ENCODE assay signal across 13 mouse cellular contexts in genomic region chr13:44580156-44580736, GRCm38 (mm10).
DNase-seq lines count a peak whose midpoint lies in the region; ATAC-seq and TF ChIP-seq lines count a peak whose summit lies in the region.
"Had no signal": no experiment of that assay in that cellular context is flagged by ENCODE, and none has a peak within 500 bp of the region (broad histone marks: within the 10 kb centered on the region; RNA-seq: fewer than 3 reads in every experiment).

No protein-coding gene starts in this region.

- H3K36me3 ChIP-seq in heart, embryonic 14.5 days (ENCODE audit: control insufficient read depth, insufficient read depth, low read length): no peaks in the 10 kb centered on the region
- no peaks in the 10 kb centered on the region for H3K36me3 ChIP-seq in midbrain, embryonic 12.5 days
- H3K36me3 ChIP-seq in midbrain, embryonic 10.5 days: no peaks in the 10 kb centered on the region
- no peaks in the 10 kb centered on the region for H3K36me3 ChIP-seq in limb, embryonic 14.5 days (ENCODE audit: control insufficient read depth, insufficient read depth, low read length)
- H3K36me3 ChIP-seq: hindbrain, embryonic 13.5 days; kidney, embryonic 15.5 days; liver, embryonic 13.5 days had no signal

- ATAC-seq in heart, embryonic 14.5 days (ENCODE audit: insufficient number of reproducible peaks, insufficient read depth, low FRiP score, low read depth): no peak
- 0 out of 2 replicates have a peak, but pooled peaks have one; percentile 47 for ATAC-seq in midbrain, embryonic 12.5 days (ENCODE audit: low FRiP score, low read depth)
- no peak for ATAC-seq in limb, embryonic 14.5 days (ENCODE audit: low FRiP score, low read depth)
- ATAC-seq: Patski had no signal

- H3K27me3 ChIP-seq in heart, embryonic 14.5 days (ENCODE audit: control insufficient read depth, insufficient read depth, low read length): no peaks in the 10 kb centered on the region
- peaks cover 15% of the 10 kb centered on the region for H3K27me3 ChIP-seq in midbrain, embryonic 12.5 days
- peaks cover 28% of the 10 kb centered on the region for H3K27me3 ChIP-seq in midbrain, embryonic 10.5 days (ENCODE audit: low read depth, poor library complexity, severe bottlenecking)
- no peaks in the 10 kb centered on the region for H3K27me3 ChIP-seq in limb, embryonic 14.5 days (ENCODE audit: control insufficient read depth, insufficient read depth, low read length)
- H3K27me3 ChIP-seq: Patski had no signal

- WGBS in heart, embryonic 14.5 days: 55% methylated on average over 15 of the region's 15 CpGs
- 41% methylated on average over 15 of the region's 15 CpGs for WGBS in midbrain, embryonic 12.5 days
- WGBS in midbrain, embryonic 10.5 days: 61% methylated on average over 15 of the region's 15 CpGs
- WGBS in limb, embryonic 14.5 days: 27% methylated on average over 15 of the region's 15 CpGs

- peak overlapping the region; percentile 63 to 64; a peak in 3 of 4 replicates for H3K27ac ChIP-seq in heart, embryonic 14.5 days (replicated peaks in 1 of 2; ENCODE audit: control insufficient read depth in 1 of 2, insufficient read depth in 1 of 2, low read depth in 2 of 2, low read length in 2 of 2)
- H3K27ac ChIP-seq in midbrain, embryonic 12.5 days (replicated peaks): no peak overlapping the region
- H3K27ac ChIP-seq in midbrain, embryonic 10.5 days (replicated peaks): no peak overlapping the region
- H3K27ac ChIP-seq in limb, embryonic 14.5 days (replicated peaks; ENCODE audit: low read depth, low read length): no peak overlapping the region
- H3K27ac ChIP-seq: hindbrain, embryonic 13.5 days; kidney, embryonic 15.5 days; liver, embryonic 13.5 days had no signal

- H3K4me3 ChIP-seq in heart, embryonic 14.5 days (ENCODE audit: control insufficient read depth in 1 of 2, insufficient read depth in 1 of 2, low read depth in 1 of 2, low read length in 2 of 2): no peak overlapping the region
- no peak overlapping the region for H3K4me3 ChIP-seq in midbrain, embryonic 12.5 days
- no peak overlapping the region for H3K4me3 ChIP-seq in midbrain, embryonic 10.5 days
- H3K4me3 ChIP-seq in limb, embryonic 14.5 days (replicated peaks; ENCODE audit: low read length): no peak overlapping the region
- H3K4me3 ChIP-seq: hindbrain, embryonic 13.5 days; kidney, embryonic 15.5 days; liver, embryonic 13.5 days had no signal

- H3K4me2 ChIP-seq in heart, embryonic 14.5 days (ENCODE audit: low read length): peak overlapping the region; percentile 34
- peak overlapping the region; percentile 29 for H3K4me2 ChIP-seq in midbrain, embryonic 12.5 days (replicated peaks)
- H3K4me2 ChIP-seq in limb, embryonic 14.5 days (replicated peaks; ENCODE audit: low read depth, low read length, severe bottlenecking): peak overlapping the region; percentile 22
- H3K4me2 ChIP-seq: hindbrain, embryonic 13.5 days; kidney, embryonic 15.5 days; liver, embryonic 13.5 days had no signal

- peaks cover 25 to 42% of the 10 kb centered on the region in 2 experiments for H3K4me1 ChIP-seq in heart, embryonic 14.5 days (ENCODE audit: control insufficient read depth in 2 of 2, insufficient read depth in 2 of 2, low read length in 2 of 2)
- peaks cover 23% of the 10 kb centered on the region for H3K4me1 ChIP-seq in midbrain, embryonic 12.5 days
- peaks cover 47% of the 10 kb centered on the region for H3K4me1 ChIP-seq in midbrain, embryonic 10.5 days
- peaks cover 28% of the 10 kb centered on the region for H3K4me1 ChIP-seq in limb, embryonic 14.5 days (ENCODE audit: control insufficient read depth, insufficient read depth, low read length)

- H3K9ac ChIP-seq in heart, embryonic 14.5 days (ENCODE audit: low read length): peak overlapping the region; percentile 21; the same call in 1 of the 2 replicates
- no peak overlapping the region for H3K9ac ChIP-seq in midbrain, embryonic 12.5 days (replicated peaks)
- H3K9ac ChIP-seq in limb, embryonic 14.5 days (ENCODE audit: low read depth, low read length, severe bottlenecking): 0 out of 2 replicates have a peak overlapping the region, but pooled peaks have one; percentile 5
- H3K9ac ChIP-seq: hindbrain, embryonic 13.5 days; kidney, embryonic 15.5 days; liver, embryonic 13.5 days had no signal

- no peak for TF ChIP-seq POLR2A in limb, embryonic 14.5 days (IDR thresholded peaks at IDR 0.05; ENCODE audit: borderline replicate concordance, extremely low read depth, insufficient read depth, insufficient read length)

- peaks cover 7% of the 10 kb centered on the region for H3K9me3 ChIP-seq in heart, embryonic 14.5 days (ENCODE audit: control insufficient read depth, low read length)
- peaks cover 9% of the 10 kb centered on the region for H3K9me3 ChIP-seq in midbrain, embryonic 12.5 days
- peaks cover 12% of the 10 kb centered on the region for H3K9me3 ChIP-seq in midbrain, embryonic 10.5 days (replicated peaks)
- peaks cover 8% of the 10 kb centered on the region; the same call in 1 of the 2 replicates for H3K9me3 ChIP-seq in limb, embryonic 14.5 days (ENCODE audit: control insufficient read depth, low read length)
- H3K9me3 ChIP-seq: liver, embryonic 13.5 days had no signal

- DNase-seq in heart, adult 18-20 months: no peak
- no peak for DNase-seq in midbrain, embryonic 10.5 days (ENCODE audit: low spot score)
- DNase-seq in limb, embryonic 14.5 days (ENCODE audit: low spot score): no peak
- DNase-seq in cerebellum, adult 11-12 months: no peak
- no peak for DNase-seq in embryo, embryonic 11 days
- DNase-seq in gastrocnemius, adult 18-20 months (ENCODE audit: low spot score): no peak
- DNase-seq: adrenal gland, adult 8-10 months; liver, embryonic 13.5 days had no signal

Comparison
In these comparisons a context has a peak if more than half of its experiments do, and no peak if none do; other contexts are left out.
1. H3K27ac ChIP-seq: peak in heart, embryonic 14.5 days (2 of 2); none in midbrain, embryonic 12.5 days (single experiment), midbrain, embryonic 10.5 days (single experiment) and limb, embryonic 14.5 days (single experiment).
2. Peak in every context shown above with its lines, with median percentiles within 50 percentile points of each other: H3K4me2 ChIP-seq.